Mouse (Mus musculus): ENCODE measurements around the gene Mta3. TPM values are rescaled to one million over a fixed set of nuclear protein-coding genes. Genes with fewer than 3 reads are reported as not detected.

Gene Mta3
- total RNA-seq, 2 experiments from 2014 or later: 94.7 to 97.6 TPM

DNA sequence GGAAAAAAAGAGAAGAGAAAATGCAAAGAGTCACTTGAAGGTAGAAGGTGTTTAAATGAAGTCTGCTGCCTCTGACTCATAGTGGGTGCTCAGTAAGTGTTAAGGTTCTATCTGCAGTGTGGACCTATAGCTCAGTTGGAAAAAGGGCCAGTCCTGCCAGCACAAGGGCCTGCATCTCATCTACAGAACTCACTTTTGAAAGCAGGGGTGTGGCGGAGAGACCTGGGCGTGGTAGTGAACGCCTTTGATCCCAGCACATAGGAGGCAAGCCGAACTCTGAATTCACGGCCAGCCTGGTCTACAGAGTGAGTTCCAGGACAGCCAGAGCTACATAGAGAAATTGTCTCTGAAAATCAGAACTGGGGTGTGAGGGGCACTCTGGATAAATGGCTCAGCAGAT lies 104.3 kb downstream of the Mta3 start:
- no peak for DNase-seq

DNA sequence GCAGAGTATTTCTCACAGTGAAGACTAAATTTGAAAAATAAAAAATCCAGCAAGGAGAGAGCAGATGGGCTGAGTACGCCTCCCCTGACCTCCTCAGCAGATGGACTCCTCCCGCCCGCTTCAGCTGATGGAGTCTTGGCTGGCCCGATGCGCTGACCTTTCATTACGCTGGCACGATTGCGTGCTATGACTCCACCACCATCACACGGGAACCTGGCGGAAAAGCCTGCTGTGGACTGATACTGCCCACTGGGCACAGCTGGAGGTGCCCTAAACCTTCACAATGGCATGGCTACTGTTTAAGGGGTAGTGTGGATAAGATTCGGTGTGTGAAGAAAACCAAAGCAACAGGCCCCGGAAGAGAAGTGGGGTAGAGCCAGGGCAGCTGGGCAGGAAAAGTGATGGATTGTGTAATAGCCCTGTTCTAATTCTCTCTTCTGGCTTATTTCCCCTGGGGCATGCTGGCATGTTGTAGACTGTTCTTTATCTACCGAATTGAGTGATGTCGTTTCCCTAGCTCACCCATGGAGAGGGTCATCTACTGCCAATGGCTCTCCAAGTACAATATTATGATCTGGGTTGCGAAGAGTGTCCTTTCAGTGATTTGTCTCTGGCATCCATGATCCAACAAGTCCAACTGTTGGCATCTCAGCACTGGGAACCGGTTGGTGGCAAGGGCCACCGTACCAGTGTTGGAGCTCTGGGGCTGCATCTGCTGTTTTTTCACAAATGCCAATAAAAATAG lies 106.4 kb downstream of the Mta3 start:
- DNase-seq: peak; percentile 35 to 56

DNA sequence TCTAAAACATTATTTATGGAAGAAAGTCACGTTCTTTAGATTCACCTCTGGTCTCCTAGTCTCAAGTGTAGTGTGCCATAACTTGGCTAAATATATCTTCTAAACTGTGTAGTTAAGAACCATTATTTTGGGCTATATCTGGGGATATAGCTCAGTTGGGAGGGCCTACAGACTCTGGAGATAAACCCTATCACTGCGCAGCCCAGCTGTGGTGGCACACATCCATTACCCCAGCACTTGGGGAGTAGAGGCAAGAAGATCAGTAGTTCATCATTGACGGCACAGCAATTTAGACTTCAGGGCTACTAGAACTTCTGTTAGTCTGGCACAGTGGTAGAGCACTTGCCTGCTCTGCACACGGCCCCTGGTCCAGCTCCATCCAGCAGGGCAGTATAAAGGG lies 107.1 kb downstream of the Mta3 start:
- DNase-seq: no peak

DNA sequence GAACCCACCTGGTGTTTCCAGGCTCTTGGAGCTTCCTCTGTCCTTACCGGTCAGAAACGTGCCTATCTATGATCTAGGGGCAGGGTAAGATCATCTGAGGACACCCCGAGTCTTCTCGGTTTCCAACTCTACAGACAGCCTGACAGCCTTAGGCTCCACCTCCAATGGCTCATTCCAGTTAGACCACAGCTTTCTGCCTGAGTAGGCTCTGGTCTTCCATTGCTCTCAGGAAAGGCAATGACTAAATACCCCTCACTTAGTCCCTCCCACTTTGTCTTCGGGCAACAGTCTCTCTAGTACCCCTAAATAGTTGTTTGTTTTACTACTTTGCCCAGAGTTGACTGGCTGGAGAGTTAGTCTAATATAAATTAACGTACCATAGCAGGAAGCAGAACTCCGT lies 111.0 kb downstream of the Mta3 start:
- no peak for DNase-seq

DNA sequence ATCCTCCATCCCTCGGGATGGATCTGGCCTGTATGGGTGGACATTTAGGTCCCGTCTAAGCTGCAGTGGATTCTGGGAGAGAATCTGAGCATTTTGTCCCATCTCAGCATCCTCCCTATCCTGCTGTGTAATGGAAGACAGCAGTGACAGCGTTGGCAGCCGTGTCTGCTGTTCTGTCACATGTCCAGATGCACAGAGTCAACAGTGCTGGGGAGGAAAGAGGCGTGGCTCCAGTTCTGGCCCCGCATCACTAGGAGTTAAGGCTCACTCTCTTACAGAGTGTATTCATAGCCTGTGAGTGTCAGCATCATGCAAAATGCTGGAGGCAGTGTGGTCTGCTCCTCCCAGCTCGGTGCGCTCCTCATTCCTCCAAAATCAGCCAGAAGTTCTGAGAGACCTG lies 113.5 kb downstream of the Mta3 start:
- DNase-seq: no peak

DNA sequence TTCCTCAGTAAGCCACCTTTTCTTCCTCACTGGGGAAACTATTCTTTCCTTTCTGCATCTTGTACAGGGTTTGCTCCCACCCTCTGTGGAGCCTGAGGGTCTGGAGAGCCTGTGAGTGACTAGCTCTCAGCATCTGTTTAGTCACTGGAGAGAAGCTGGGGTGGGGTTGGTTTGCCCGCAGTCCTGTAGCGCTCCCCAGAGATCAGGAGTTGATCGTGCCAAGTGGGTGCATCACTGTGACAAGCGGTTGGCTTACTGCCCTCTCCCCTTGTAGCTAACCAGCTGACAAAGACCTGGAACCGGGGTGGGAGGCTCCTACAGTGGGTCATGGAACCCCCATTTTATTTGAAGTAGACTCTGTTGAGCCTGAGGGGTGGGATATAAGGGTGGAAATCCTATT lies 114.7 kb downstream of the Mta3 start:
- no peak for DNase-seq

DNA sequence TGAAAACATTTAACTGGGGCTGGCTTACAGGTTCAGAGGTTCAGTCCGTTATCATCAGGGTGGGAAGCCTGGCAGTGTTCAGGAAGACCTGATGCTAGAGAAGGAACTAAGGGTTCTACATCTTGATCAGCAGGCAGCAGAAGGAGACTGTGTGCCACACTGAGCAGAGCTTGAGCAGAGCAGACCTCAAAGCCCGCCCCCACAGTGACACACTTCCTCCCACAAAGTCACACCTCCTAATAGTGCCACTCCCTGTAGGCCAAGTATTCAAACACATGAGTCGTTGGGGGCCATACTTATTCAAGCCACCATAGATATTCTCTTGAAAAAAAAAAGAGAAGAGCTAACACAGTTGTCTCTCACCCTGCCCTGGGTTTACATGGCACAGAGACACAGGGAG lies 115.9 kb downstream of the Mta3 start:
- no peak for DNase-seq

DNA sequence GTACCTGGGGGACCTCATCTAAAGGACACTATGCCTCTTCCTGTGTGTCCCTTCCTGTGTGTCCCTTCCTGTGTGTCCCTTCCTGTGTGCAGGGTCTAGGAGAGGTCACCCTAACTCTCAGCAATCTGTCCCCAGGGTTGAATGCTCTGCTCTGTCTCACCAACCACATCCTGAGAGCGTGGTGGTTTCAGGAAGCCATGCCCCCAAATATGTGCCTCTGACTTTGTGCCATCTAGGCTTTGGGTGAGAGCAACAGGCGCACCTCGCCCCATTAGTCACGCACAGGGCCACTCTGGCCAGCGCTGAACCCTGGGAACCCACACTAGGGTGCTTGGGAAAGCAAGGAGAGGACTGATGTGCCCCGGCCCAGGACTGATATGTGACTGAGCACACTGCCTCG lies 117.9 kb downstream of the Mta3 start:
- no peak for DNase-seq

DNA sequence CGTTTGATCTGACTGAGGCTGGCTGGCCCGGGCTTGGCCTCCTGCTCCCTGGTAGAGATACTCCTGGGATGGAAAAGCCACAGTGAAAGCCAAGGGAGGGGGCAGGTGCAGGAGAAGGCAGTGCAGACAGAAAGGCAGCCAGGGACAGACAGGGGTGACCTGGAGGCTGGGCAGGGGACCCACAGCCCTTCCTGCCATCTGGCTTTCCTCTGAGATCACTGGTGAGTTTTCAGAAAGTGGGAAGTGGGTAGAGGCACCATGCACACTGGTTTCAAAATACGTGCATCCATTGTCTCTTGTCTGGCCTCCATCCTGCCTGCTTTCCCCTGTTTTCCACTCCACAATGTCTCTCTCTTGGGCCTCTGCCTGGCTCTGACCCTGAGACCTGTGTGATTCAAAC lies 123.4 kb downstream of the Mta3 start:
- DNase-seq: no peak

DNA sequence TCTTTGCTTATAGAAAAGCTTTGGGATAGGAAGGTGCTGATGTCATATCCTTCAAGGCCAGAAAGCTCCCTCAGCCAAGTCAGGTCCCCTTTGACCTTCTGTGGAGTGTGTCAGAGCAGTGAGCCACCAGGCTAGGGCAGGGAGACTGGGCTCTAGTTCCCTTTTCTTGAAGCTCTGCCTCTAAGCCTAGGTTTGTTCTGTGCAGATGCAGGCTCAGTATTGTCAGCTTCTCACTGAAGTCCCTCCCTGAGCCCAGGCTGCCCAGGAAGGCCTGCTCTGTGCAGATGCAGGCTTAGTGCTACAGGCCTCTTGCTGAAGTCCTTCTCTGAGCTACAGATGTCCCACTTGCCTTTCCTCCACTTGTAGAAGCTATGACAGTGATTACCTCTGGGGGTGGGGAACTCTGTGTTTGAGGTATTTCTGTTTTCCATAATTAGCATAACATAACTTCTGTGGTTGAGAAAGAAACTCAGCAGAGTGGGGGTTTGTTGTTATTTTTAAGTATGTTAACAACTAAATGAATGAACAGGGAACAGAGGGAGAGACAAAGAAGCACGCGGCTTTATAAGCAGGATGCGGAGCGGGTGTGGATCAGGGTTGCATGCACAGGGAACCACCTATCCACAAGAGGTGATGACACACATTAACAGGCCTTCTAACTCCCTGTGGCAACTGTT lies 124.8 kb downstream of the Mta3 start:
- no peak for DNase-seq

DNA sequence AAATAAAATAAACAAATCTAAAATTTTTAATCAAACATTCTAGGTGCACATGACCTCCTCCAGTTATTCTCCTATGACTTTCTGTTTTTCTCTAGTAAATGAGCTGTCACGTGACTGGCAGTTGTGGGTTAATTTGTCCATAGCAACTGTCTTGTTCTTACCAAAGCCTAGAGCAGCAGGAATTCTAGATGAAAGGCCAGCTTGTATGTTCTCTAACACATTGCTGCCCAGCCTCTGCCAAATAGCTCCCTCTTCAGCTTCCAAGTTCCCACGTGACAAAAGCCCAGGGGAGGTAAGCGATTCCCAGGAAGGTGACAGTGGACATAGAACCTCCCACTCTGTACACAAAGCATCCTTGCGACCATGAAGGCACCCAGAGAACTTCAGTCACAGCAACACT lies 128.2 kb downstream of the Mta3 start:
- DNase-seq: no peak

DNA sequence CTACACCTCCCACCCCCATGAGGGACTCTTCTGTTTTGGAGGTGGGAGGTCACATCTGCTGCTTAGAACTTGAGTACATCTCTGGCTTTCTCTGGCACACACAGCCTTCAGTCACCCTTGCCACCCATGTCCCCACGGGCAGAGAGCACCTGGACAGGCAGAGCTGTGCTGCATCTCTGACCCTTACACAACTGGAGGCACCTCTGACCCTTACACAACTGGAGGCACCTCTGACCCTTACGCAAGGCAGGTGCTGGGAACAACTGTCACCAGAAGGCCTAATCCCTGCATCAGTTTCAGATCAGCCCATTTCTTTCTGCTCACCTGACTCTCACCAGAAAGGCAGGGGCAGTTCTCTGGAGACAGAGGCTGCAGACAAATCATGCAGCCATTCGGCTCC lies 130.1 kb downstream of the Mta3 start:
- DNase-seq: no peak

DNA sequence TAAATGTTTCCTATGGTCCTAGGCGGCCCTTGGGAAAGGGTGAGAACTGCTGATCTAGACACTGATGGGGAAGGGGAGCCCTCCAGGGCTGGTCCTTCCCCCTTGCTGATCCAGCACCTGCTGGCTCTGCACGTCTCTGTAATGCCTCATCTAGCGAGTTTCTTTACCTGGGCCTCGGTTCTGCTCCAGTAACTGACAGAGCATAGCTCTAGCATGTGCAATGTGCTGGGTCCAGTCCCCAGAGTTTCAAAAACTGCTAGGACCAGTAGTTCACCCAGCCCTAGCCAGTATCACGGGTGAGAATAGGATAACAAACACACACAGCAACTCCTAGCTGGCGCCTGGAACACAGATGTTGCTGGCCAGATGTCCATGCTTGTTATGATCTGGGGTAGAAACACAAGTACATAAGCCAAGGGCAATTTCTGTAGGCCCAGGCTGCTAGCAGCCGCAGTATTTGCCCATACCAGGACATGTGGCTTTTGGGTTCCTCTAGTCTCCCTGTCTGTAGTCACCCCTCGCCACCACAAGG lies 131.8 kb downstream of the Mta3 start:
- DNase-seq: no peak

DNA sequence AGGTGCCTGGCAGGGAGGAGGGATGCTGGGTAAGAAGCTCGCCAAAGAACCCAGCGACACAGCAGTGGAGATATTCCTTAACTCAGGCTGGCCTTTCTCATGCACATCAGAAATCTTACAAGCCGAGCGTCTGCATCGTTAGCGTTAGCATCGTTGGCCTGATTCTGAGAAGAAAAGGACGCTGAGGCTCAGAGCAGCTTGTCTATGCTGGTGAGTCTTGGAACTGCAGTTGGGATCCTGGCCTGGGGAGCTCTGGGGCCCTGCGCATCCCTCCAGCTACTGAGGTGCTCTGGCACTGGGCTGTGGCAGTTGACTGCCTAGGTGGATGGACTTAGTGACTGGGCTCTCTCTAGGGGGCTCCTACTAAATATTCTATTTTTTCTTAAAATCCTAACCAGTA lies 133.2 kb downstream of the Mta3 start:
- no peak for DNase-seq

DNA sequence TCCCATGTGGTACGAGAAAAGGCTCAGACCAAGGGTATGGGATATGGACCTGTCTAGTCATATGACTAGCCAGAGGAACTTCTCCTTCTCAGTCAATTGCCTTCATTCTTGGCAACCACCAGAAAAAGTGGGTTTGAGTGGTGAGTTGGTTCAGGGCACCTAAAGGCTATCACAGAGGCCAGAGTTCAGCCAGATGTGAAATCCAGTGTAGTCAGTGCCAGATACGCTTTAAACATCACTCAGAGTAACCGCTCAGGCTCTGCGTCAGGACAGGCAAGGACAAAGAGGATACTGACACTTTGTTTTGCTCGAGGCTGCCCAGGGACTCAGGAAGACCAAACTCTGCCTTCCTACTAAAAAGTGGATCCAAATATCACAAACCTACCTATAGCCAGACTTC lies 135.0 kb downstream of the Mta3 start:
- DNase-seq: no peak

DNA sequence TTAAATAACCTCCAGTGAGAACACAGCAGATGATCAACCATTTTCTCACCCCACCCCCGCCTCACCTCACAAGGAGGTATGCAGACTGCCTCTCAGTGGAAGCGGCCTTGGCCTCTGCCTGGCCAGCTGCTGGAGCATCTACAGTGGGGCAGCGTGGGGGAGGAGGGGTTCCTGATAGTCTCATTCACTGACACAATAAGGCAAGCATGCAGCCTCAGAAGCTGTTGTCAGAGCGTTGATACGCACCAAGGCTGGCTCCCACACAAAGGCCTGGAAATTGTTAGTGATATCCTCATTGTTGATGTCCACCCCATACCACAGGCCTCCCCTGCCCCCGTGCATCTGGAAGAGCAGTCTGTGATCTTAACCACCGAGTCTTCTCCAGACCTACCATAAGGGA lies 137.8 kb downstream of the Mta3 start:
- no peak for DNase-seq

DNA sequence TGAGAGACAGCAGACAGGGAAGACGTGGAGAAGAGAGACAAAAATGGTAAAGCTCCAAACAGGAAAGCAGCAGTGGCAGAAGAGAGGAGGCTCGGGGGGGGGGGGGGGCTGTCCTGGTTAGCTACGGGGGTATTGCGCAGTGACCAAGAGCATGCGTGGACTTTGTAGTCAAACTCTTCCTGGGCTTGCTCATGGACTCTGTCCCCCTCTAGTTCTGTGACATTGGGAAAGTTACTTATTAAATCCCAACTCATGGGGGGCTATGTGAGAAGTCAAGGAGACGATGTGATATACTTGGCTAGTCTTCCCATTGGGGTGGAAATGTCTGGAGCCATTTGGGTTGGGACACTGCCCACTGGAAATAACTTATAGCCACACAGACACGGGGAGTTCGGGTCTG lies 139.6 kb downstream of the Mta3 start:
- DNase-seq: no peak

DNA sequence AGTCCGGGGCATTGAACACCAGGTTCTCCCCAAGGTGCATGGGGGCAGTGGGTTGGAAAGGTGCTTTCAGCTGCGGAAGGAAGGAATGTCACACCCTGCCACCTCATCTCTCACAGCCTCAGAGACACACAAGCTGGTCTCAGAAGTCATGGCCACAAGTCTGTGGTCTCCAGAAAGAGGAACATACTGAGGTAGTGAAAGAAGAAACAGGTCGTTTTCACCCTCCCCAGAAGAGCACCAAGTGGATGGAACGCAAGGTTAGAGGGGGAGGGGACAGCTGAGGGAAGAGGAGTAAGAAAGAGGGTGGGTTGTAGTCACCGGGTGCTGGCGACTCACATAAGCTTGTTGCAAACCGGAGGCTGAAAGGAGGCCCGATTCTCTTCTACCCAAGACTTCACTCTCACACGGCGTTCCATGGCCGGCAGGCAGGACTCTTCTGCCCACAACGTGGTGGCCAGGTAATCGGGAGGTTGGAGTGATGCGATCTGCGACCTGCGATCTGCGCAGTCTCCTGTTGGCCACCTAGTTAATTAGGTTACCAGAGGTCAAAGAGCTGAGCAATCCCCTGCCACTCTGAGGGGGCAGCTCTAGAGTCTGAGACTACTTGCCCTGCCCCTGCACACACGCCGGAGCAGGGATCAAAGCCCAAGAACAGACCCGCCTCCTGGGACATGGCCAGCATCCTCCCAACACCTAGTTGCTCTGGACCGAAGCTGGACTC lies 140.5 kb downstream of the Mta3 start:
- no peak for DNase-seq

DNA sequence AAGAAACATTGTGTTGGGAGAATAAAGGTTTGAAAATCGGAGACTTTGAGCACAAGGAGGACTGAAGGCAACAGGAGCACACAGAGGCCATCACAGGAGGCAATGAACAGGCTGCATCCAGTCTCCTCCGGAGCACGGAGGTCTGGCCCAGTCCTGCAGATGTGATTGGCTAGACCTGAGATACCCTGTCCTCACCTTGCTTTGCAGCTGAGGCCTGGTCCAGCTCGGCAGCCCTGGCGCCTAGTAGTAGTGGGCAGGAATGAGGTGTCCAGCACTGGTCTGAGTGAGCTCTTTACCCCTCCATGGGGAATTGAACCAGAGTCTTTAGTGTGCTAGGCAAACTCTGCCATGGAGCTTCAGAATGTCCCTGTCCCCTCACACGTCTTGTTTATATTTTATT lies 141.1 kb downstream of the Mta3 start:
- DNase-seq: no peak

DNA sequence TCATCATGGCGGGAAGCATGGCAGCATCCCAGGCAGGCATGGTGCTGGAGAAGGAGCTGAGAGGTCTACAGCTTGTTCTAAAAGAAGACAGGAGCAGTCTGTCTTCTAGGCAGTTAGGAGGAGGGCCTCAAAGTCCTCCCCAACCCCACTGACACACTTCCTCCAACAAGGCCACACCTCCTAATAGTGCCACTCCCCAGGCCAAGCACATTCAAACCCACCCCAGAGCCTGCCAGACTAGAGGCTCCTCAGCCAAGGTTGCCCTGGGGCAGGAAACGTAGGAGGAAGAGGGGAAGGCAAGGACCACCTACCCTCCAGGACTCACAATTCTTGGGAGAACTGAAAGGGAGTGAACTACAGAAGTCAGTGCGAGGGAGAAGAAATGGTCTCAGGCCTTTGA lies 141.9 kb downstream of the Mta3 start, which contains the start of gene Haao:
Gene Haao, minus strand, starts transcription at position 149 of the 400 bp plus-strand sequence.
- DNase-seq: no peak

DNA sequence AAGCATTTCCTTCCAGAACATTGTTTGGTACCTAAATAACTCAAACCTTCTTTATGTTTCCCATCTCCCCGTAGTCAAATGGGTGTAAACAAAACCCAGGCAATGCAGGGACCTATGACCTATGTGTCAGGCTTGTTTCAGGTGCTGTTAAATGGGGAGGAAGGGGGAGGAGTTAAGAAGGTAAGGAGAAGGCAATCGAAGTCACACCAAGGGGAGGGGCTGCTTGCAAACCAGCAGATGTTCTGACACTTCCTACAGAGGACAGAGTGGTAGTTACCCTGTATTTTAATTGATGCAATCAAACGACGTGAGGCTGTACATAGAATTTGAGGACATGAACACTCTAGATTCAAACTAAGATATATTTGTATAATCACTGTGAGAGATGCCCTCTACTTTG lies 142.5 kb downstream of the Mta3 start:
- DNase-seq: no peak

DNA sequence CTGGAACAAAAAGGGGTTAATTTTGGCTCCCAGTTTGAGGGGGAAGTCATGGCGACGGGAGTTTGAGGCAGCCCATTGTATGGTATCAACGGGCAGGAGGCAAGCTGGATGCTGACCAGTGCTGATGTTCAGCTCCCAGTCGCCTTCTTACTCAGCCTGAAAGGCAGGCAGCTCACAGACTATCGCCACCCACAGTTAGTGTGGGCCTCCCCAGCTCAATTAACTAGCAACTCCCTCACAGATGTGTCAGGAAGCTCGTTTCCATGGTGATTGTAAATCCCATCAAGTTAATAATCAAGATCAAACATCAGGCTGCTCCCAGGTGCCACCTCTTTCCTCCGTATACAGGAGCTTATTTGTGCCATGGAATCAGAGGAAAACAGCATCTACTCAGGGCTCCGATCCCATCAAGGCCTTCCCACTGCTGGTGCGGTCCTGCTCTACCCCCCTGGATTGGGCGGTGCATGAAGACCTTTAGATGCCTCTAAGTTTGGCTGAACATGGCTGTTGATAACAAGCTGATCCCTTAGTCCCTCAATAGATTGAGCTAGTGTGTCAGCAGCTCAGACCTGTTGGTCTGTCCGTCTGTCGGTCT lies 143.2 kb downstream of the Mta3 start:
- DNase-seq: no peak

DNA sequence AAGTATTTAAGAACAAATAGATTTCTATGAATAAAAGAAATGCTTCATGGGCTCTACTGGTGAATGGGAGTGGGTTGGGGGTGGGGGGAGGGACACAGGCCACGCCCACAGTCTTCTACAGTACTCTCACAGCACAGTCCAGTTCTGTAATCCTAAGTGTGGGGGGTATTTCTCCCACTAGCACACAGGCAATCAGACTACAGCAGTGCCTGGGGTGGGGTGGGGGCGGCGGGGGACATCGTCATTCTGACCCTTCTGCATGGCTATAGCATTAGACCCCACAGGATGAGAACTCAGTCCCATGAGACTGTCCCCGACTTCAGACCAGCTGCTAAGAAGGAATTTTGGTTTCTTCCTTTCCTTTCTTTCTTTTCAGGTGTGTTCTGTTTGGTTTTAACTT lies 143.8 kb downstream of the Mta3 start:
- DNase-seq: no peak
